Mouse (Mus musculus): ENCODE data around the gene Rplp2. TPM values are rescaled to one million over a fixed set of nuclear protein-coding genes. Genes with fewer than 3 reads are reported as not detected.

The Rplp2 gene
- polyA plus RNA-seq, 1 experiment from 2014 or later = 1,344 TPM

DNA sequence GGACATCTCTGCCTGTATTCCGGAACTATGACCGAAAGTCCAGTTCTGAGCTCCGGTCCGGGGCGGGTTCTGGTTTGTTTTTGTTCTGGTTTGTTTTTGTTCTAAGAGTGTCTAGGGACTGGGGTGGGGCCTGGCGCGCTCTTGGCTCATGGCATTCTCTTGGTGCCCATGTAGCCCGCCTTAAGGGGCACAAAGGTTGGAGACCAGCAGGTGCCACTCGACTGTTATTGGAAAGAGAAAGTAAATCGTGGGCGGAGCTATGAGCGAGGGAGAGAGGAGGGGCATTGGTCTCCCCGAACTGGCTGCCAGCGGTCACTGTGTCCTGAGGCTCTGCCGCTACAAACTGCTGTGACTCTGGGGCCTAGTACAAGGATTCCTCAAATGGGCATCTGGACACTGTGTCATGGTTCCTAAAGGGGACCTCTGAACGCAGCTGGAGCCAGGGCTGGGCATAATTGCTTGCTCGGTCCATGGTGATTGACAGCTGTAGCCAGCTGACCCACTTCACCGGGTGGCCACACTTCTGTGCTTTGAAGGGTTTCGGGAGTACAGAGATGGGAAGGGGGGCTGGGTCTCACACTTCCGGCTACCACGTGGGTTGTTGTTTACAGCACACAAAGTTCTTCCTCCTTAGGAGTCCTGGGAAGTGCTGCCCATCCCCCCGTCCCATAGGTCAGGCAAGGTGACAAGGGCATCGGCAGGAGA, 8.6 kb downstream of the Rplp2 start:
- H3K4me1 ChIP-seq = peaks cover 17% of the 10 kb centered on the region
- peaks cover 23% of the 10 kb centered on the region for H3K36me3 ChIP-seq
- 4% methylated on average over 23 of the region's 23 CpGs for WGBS
- H3K9me3 ChIP-seq (replicated peaks) = no peaks in the 10 kb centered on the region
- peak overlapping the region; percentile 54 for H3K9ac ChIP-seq
- peak overlapping the region; percentile 67 for H3K4me3 ChIP-seq (replicated peaks)
- H3K27ac ChIP-seq (replicated peaks) = peak overlapping the region; percentile 51
- ATAC-seq (ENCODE audit: insufficient number of reproducible peaks, low FRiP score, low TSS enrichment, low read depth) = no peak
- peak overlapping the region; percentile 98 for H3K4me2 ChIP-seq (replicated peaks)
- peaks cover 22% of the 10 kb centered on the region for H3K27me3 ChIP-seq

DNA sequence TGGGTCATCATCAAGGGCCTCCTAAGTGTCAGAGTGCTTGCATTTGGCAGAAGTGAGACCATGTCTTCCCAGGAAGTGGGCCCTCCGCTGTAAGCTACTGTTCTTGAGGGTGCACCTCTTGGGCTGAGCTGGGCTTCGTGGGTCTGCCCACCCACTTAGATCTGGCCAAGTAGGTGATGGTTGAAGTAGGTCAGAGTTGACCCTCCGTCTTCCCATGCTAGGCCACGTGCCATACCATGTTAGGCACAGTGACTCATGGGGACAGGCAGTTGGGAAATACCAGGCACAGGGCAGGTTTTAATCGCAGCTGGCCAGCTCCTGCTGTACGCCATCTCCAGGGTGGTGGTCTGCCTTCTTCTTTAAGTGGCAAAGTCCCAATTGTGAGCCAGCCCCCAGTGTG, 9.6 kb downstream of the Rplp2 start:
- Histone ChIP-seq H3K27ac (replicated peaks) (no peak overlapping the region), H3K36me3 (peaks cover 13% of the 10 kb centered on the region), H3K9me3 (replicated peaks) (no peaks in the 10 kb centered on the region), H3K4me1 (peaks cover 21% of the 10 kb centered on the region), H3K4me3 (replicated peaks) (no peak overlapping the region), H3K9ac (no peak overlapping the region), H3K27me3 (peaks cover 31% of the 10 kb centered on the region), H3K4me2 (replicated peaks) (no peak overlapping the region)
- no peak for ATAC-seq (ENCODE audit: insufficient number of reproducible peaks, low FRiP score, low TSS enrichment, low read depth)
- whole genome bisulfite sequencing = 85% methylated on average over 6 of the region's 6 CpGs

DNA sequence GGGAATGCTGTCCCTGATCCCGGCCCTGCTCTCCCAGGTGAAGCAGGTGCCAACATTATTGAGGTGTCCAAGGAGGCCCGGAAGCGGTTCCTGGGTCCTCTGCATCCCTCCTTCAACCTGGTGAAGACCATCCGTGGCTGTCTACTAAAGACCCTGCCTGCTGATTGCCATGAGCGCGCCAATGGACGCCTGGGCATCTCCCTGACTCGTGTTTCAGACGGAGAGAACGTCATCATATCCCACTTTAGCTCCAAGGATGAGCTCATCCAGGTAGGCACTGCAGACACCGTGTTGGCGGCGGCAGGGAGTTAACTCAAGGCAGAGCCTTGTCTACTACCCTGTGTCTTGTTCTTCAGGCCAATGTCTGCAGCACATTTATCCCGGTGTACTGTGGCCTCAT, 10.1 kb downstream of the Rplp2 start:
- H3K4me3 ChIP-seq (replicated peaks) = no peak overlapping the region
- WGBS = 89% methylated on average over 14 of the region's 14 CpGs

DNA sequence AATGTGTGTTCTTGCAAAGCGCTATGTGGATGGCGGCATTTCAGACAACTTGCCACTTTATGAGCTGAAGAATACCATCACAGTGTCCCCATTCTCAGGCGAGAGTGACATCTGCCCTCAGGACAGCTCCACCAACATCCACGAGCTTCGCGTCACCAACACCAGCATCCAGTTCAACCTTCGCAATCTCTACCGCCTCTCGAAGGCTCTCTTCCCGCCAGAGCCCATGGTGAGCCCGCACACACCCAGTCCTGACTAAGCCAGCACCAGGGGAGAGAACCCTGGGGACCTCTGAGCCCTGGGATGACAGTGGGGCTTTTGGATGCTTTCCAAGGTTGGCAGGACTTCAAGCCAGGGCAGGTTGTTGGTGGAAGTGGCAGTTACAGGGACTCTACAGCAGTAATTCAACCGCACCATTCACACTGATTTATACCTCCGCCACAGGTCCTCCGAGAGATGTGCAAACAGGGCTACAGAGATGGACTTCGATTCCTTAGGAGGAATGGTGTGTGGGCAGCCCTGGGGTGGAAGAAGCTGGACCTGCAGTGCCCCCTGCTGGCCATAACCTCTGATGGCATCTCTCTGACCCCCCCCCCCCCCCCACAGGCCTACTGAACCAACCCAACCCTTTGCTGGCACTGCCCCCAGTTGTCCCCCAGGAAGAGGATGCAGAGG, 11.0 kb downstream of the Rplp2 start:
- Histone ChIP-seq H3K36me3 (0 out of 2 replicates have a peak, but pooled peaks cover 7% of the 10 kb centered on the region), H3K4me3 (replicated peaks) (no peak overlapping the region), H3K9me3 (replicated peaks) (no peaks in the 10 kb centered on the region), H3K9ac (no peak overlapping the region), H3K4me2 (replicated peaks) (no peak overlapping the region), H3K27me3 (peaks cover 44% of the 10 kb centered on the region), H3K4me1 (peaks cover 25% of the 10 kb centered on the region), H3K27ac (replicated peaks) (no peak overlapping the region)
- ATAC-seq (ENCODE audit: insufficient number of reproducible peaks, low FRiP score, low TSS enrichment, low read depth) = no peak
- WGBS = 71% methylated on average over 15 of the region's 15 CpGs

More for the DNA sequence above, 10.1 kb downstream of the Rplp2 start:
- no peak for ATAC-seq (ENCODE audit: insufficient number of reproducible peaks, low FRiP score, low TSS enrichment, low read depth)
- peaks cover 36% of the 10 kb centered on the region for H3K27me3 ChIP-seq
- H3K9me3 ChIP-seq (replicated peaks) = no peaks in the 10 kb centered on the region
- H3K27ac ChIP-seq (replicated peaks) = no peak overlapping the region
- no peak overlapping the region for H3K9ac ChIP-seq
- H3K4me2 ChIP-seq (replicated peaks) = no peak overlapping the region
- H3K36me3 ChIP-seq = peaks cover 8% of the 10 kb centered on the region
- peaks cover 25% of the 10 kb centered on the region for H3K4me1 ChIP-seq

DNA sequence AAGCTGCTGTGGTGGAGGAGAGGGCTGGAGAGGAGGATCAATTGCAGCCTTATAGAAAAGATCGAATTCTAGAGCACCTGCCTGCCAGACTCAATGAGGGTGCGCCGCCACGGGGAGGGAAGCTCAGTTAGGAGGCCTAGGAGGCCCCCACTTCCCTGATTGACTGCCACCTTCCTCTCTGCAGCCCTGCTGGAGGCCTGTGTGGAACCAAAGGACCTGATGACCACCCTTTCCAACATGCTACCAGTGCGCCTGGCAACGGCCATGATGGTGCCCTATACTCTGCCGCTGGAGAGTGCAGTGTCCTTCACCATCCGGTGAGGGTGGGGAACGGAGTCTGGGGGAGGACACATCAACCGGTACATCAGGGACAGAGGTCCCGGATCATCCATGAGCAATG, 11.5 kb downstream of the Rplp2 start:
- Histone ChIP-seq H3K4me3 (replicated peaks) (no peak overlapping the region), H3K4me2 (replicated peaks) (no peak overlapping the region), H3K27me3 (peaks cover 49% of the 10 kb centered on the region), H3K4me1 (peaks cover 25% of the 10 kb centered on the region), H3K9ac (no peak overlapping the region), H3K36me3 (0 out of 2 replicates have a peak, but pooled peaks cover 7% of the 10 kb centered on the region), H3K27ac (replicated peaks) (no peak overlapping the region), H3K9me3 (replicated peaks) (no peaks in the 10 kb centered on the region)
- ATAC-seq (ENCODE audit: insufficient number of reproducible peaks, low FRiP score, low TSS enrichment, low read depth) = no peak
- WGBS = 89% methylated on average over 11 of the region's 11 CpGs

DNA sequence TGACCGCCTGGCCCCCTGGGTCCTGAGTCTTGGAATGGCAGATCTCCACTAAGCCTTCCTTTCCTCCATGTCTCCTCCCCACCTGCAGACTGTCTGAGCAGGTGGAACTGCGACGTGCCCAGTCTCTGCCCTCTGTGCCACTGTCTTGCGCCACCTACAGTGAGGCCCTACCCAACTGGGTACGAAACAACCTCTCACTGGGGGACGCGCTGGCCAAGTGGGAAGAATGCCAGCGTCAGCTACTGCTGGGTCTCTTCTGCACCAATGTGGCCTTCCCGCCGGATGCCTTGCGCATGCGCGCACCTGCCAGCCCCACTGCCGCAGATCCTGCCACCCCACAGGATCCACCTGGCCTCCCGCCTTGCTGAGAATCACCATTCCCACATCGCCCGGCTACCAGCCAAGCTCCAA, 12.1 kb downstream of the Rplp2 start:
- H3K27ac ChIP-seq (replicated peaks) = no peak overlapping the region
- WGBS = 87% methylated on average over 17 of the region's 17 CpGs
- H3K4me2 ChIP-seq (replicated peaks) = no peak overlapping the region
- ATAC-seq (ENCODE audit: insufficient number of reproducible peaks, low FRiP score, low TSS enrichment, low read depth) = no peak
- no peak overlapping the region for H3K9ac ChIP-seq
- H3K9me3 ChIP-seq (replicated peaks) = no peaks in the 10 kb centered on the region
- H3K36me3 ChIP-seq = 0 out of 2 replicates have a peak, but pooled peaks cover 7% of the 10 kb centered on the region
- no peak overlapping the region for H3K4me3 ChIP-seq (replicated peaks)
- peaks cover 56% of the 10 kb centered on the region for H3K27me3 ChIP-seq
- H3K4me1 ChIP-seq = peaks cover 26% of the 10 kb centered on the region

DNA sequence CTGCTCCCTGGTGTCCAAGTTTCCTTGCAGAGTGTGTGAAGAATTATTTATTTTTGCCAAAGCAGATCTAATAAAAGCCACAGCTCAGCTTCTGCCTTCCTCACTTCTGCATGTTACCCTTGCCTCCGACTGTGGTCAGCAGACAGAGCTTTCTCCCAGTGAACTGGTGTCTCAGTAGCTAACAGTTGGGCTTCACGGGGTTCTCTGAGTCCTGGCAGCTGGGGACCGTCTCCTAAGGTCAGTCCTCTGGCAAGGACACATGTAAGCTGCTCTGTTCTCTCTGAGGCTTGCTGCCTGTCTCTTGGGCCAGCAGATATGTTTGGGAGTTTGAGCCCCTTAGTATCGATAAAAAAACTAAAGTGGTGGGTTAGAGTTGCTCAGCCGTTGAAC, 12.8 kb downstream of the Rplp2 start:
- H3K36me3 ChIP-seq = 0 out of 2 replicates have a peak, but pooled peaks cover 7% of the 10 kb centered on the region
- no peak for ATAC-seq (ENCODE audit: insufficient number of reproducible peaks, low FRiP score, low TSS enrichment, low read depth)

DNA sequence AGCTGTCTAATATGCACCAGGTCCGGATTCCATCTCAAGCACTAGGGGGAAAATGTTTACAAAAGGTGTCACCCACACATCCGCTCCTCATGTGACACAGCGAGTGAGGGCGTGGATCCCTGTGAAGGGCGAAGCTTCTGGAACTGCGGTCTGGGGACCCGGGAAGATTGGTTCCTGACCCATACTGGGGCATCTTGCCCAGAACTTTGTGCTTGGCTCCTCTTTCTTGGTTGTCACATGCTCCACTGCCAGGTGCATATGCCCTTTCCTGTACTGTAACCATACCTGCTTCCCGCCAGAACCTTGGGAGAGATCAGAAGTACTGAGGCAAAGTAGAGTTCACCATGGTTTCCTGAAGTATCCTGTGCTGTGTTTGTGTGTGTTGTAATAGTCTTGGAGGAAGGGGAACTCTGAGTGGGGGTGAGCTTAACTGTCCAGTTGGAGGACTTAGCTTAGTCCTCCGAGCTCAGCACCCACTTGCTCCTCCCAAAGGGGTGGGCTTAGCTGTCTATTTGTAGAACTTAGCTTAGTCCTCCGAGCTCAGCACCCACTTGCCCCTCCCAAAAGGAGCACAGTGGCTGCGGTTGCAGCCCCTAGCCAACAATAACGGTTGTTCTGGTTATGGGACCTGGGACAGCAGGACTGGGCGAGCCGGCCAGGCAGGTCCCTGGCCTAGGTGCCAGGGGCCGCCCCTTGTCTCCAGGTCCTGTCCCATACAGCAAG, 13.4 kb downstream of the Rplp2 start, which contains the start of gene Cracr2b:
TSS of gene Cracr2b (plus strand) at position 704 of the 723 bp plus-strand sequence.
- 0 out of 2 replicates have a peak, but pooled peaks cover 7% of the 10 kb centered on the region for H3K36me3 ChIP-seq
- ATAC-seq (ENCODE audit: insufficient number of reproducible peaks, low FRiP score, low TSS enrichment, low read depth) = no peak
- H3K9me3 ChIP-seq (replicated peaks) = no peaks in the 10 kb centered on the region
- WGBS = 54% methylated on average over 15 of the region's 15 CpGs
- H3K9ac ChIP-seq = 0 out of 2 replicates have a peak within 1 kb of the TSS, but pooled peaks have one; percentile 26
- H3K4me1 ChIP-seq = peaks cover 31% of the 10 kb centered on the region
- no peak within 1 kb of the TSS for H3K27ac ChIP-seq (replicated peaks)
- peaks cover 67% of the 10 kb centered on the region for H3K27me3 ChIP-seq
- peak within 1 kb of the TSS; percentile 64 for H3K4me2 ChIP-seq (replicated peaks)
- peak within 1 kb of the TSS; percentile 39 for H3K4me3 ChIP-seq (replicated peaks)

More for the DNA sequence above, 12.8 kb downstream of the Rplp2 start:
- Histone ChIP-seq H3K9ac (no peak overlapping the region), H3K4me1 (peaks cover 28% of the 10 kb centered on the region), H3K27ac (replicated peaks) (no peak overlapping the region), H3K4me2 (replicated peaks) (no peak overlapping the region), H3K27me3 (peaks cover 62% of the 10 kb centered on the region), H3K9me3 (replicated peaks) (no peaks in the 10 kb centered on the region), H3K4me3 (replicated peaks) (no peak overlapping the region)
- WGBS = 64% methylated on average over 5 of the region's 5 CpGs

DNA sequence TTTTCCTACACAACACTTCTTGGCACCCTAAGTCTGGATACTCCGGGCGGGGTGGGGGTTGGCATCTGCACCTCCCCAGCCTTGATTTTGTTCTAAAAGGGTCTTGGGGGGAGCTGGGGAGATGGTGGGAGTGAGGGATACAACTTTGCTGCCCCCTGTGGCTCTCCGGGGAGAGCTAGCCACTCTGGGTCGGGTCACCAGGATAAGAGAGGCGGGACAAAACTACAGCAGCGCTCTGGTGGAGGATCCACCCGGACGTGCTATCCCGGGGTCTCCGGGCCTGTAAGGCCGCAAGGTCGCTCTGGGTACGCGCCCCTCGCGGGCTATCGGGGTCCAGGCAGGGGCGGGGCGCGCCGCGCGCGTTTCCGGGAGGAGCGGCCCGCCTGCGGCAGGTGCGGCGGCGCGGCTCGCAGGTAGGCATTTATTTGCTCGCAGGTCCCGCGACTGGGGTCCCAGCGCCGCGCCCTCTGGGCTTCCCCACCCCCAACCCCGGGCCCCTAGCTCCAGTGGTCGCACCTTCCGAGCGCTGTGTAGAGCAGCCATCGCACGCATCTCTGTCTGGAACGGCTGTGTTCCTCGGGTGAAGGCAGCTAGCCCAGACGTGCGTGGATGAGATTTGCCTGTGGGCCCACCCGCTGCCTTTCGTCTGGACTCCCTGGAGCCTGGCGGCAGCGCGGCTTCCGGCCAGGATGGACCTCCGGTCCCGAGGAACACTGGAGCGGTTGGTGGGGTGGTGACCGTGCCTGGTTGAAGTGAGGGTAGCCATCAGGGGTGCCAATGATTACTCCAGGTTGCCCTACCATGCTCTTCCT, 14.6 kb downstream of the Rplp2 start:
- ATAC-seq (ENCODE audit: insufficient number of reproducible peaks, low FRiP score, low TSS enrichment, low read depth) = no peak
- peak overlapping the region; percentile 64 for H3K4me2 ChIP-seq (replicated peaks)
- H3K4me1 ChIP-seq = peaks cover 30% of the 10 kb centered on the region
- 2% methylated on average over 59 of the region's 59 CpGs for WGBS
- H3K27ac ChIP-seq (replicated peaks) = no peak overlapping the region
- peaks cover 74% of the 10 kb centered on the region for H3K27me3 ChIP-seq
- H3K4me3 ChIP-seq (replicated peaks) = peak overlapping the region; percentile 39
- H3K9ac ChIP-seq = 0 out of 2 replicates have a peak overlapping the region, but pooled peaks have one; percentile 26
- H3K9me3 ChIP-seq (replicated peaks) = no peaks in the 10 kb centered on the region
- 0 out of 2 replicates have a peak, but pooled peaks cover 7% of the 10 kb centered on the region for H3K36me3 ChIP-seq

DNA sequence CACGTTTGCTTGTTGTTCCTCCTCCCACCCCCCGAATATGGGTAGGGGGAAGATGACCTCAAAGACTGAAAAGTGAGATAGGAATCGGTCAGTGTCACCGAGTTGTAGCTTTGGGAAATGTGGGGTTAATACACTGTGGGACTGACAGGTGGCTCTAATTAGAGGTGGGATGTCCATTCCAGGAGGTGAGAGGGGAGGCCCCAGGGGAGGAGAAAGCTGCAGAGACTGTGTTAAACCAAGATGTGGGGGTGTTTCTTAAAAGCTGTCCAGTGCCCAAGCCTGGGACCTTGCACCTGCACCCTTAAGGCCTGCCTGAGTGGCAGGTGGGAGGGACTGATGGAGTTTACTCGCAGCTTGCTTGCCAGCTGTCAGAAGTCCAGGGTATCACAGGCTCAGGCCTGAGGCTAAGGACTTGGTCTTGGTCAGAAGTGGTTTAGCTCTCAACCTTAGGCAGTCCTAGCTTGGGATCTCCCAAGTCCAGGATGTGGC, 15.2 kb downstream of the Rplp2 start:
- Histone ChIP-seq H3K4me1 (peaks cover 36% of the 10 kb centered on the region), H3K36me3 (0 out of 2 replicates have a peak, but pooled peaks cover 7% of the 10 kb centered on the region), H3K4me2 (replicated peaks) (peak overlapping the region; percentile 64), H3K9ac (no peak overlapping the region), H3K27me3 (peaks cover 74% of the 10 kb centered on the region), H3K27ac (replicated peaks) (no peak overlapping the region), H3K4me3 (replicated peaks) (peak overlapping the region; percentile 39; the same call in 1 of the 2 replicates), H3K9me3 (replicated peaks) (no peaks in the 10 kb centered on the region)
- WGBS = 5% methylated on average over 5 of the region's 5 CpGs
- no peak for ATAC-seq (ENCODE audit: insufficient number of reproducible peaks, low FRiP score, low TSS enrichment, low read depth)
